Mouse (Mus musculus) brain, embryonic 14.5 days (tissue): ENCODE measurements at regions not wholly inside any gene's neighbourhood (a gene's known extent, or its start where the extent isn't known, plus 50 kb on each side); places are given as distances from the start of the nearest gene placed in this dataset.

Experiments used
- CTCF ChIP-seq: fragments of 200-500 bp; IDR thresholded peaks from 2 replicates; pipeline ENCODE4 v1.5.1; 2012; ENCODE audit warnings: inconsistent platforms, mild to moderate bottlenecking, moderate library complexity, borderline replicate concordance; ENCODE audit not compliant: insufficient read depth, insufficient read length; ENCODE audit errors: extremely low read depth
- POLR2A ChIP-seq: fragments of 200-500 bp; IDR thresholded peaks from 2 replicates; pipeline ENCODE4 v1.6.1; 2012; ENCODE audit warnings: mild to moderate bottlenecking, inconsistent platforms, borderline replicate concordance; ENCODE audit not compliant: poor library complexity, insufficient read depth, insufficient read length, severe bottlenecking; ENCODE audit errors: extremely low read depth

DNA sequence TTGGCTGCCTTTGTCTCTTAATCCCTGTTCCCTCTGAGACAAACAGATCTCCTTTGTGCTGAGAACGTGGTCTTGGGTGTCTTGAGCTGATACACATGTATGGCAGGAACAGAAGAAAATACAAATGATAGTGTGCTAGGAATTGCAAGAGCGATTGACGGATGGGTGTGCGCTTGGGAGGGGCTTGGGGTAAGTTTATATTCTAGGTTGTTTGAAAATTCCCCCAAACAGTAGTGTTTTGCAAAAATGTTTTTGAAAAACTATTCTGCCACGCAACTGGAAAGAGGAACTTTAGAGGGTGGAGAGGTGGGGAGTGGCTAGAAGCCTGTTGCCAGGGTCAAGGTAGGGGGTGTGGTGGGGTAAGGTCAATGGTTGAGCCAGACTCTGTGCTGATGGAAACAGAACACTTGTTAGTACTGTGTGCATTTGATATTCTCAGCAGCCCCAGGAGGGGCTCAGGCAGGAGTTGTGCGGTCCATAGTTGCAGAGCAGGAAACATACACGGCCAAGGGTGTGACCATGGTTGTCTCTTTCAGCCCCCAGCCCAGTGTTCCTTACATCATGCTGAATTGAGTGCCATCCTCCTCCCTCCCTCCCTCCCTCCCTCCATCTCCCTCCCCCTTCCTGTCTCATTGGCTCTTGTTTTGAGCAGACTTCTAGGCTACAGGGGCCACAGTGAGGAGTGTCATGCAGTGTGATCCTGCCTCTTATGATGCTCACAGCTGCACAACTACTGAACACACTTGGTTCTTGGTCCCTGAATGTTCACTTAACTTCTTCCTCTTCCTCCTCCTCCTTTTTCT lies 88.2 kb downstream of the Prl2c3 start:
- TF ChIP-seq POLR2A = no peak
- no peak for TF ChIP-seq CTCF
